Mouse (Mus musculus): ENCODE measurements at regions not wholly inside any gene's neighbourhood (a gene's known extent, or its start where the extent isn't known, plus 50 kb on each side); places are given as distances from the start of the nearest gene placed in this dataset.

GRCm38 (mm10) chr2:139111669-139112068 is 382.0 kb upstream of the Sptlc3 start:
- no peaks in the 10 kb centered on the region for H3K36me3 ChIP-seq (ENCODE audit: control insufficient read depth, insufficient read depth, low read length)
- no peak overlapping the region for H3K9ac ChIP-seq (ENCODE audit: low read depth, low read length, severe bottlenecking)
- no peak overlapping the region for H3K27ac ChIP-seq (replicated peaks; ENCODE audit: low read depth, low read length)
- no peaks in the 10 kb centered on the region for H3K27me3 ChIP-seq (ENCODE audit: control insufficient read depth, insufficient read depth, low read length)
- 92% methylated on average over 1 of the region's 1 CpGs for WGBS
- no peak overlapping the region for H3K4me2 ChIP-seq (replicated peaks; ENCODE audit: low read depth, low read length, severe bottlenecking)
- DNase-seq (ENCODE audit: low spot score) (no peak), ATAC-seq (ENCODE audit: low FRiP score, low read depth) (no peak)
- no peaks in the 10 kb centered on the region for H3K9me3 ChIP-seq (ENCODE audit: control insufficient read depth, low read length)
- H3K4me1 ChIP-seq (ENCODE audit: control insufficient read depth, insufficient read depth, low read length): no peaks in the 10 kb centered on the region
- no peak overlapping the region for H3K4me3 ChIP-seq (replicated peaks; ENCODE audit: low read length)
- no peak for TF ChIP-seq POLR2A (IDR thresholded peaks at IDR 0.05; ENCODE audit: borderline replicate concordance, extremely low read depth, insufficient read depth, insufficient read length)

GRCm38 (mm10) chr2:139114523-139114922 is 379.2 kb upstream of the Sptlc3 start:
- Histone ChIP-seq H3K9me3 (ENCODE audit: control insufficient read depth, low read length) (no peaks in the 10 kb centered on the region), H3K9ac (ENCODE audit: low read depth, low read length, severe bottlenecking) (no peak overlapping the region), H3K36me3 (ENCODE audit: control insufficient read depth, insufficient read depth, low read length) (no peaks in the 10 kb centered on the region), H3K27me3 (ENCODE audit: control insufficient read depth, insufficient read depth, low read length) (no peaks in the 10 kb centered on the region), H3K4me1 (ENCODE audit: control insufficient read depth, insufficient read depth, low read length) (no peaks in the 10 kb centered on the region), H3K4me2 (replicated peaks; ENCODE audit: low read depth, low read length, severe bottlenecking) (no peak overlapping the region), H3K4me3 (replicated peaks; ENCODE audit: low read length) (no peak overlapping the region), H3K27ac (replicated peaks; ENCODE audit: low read depth, low read length) (no peak overlapping the region)
- WGBS: 91% methylated on average over 4 of the region's 4 CpGs
- ATAC-seq (ENCODE audit: low FRiP score, low read depth): no peak
- no peak for TF ChIP-seq POLR2A (IDR thresholded peaks at IDR 0.05; ENCODE audit: borderline replicate concordance, extremely low read depth, insufficient read depth, insufficient read length)
- no peak for DNase-seq (ENCODE audit: low spot score)

GRCm38 (mm10) chr2:139120905-139121304 is 372.8 kb upstream of the Sptlc3 start:
- WGBS: 93% methylated on average over 1 of the region's 1 CpGs
- ATAC-seq (ENCODE audit: low FRiP score, low read depth) (no peak), DNase-seq (ENCODE audit: low spot score) (no peak)
- no peak for TF ChIP-seq POLR2A (IDR thresholded peaks at IDR 0.05; ENCODE audit: borderline replicate concordance, extremely low read depth, insufficient read depth, insufficient read length)
- Histone ChIP-seq H3K4me1 (ENCODE audit: control insufficient read depth, insufficient read depth, low read length) (no peaks in the 10 kb centered on the region), H3K27me3 (ENCODE audit: control insufficient read depth, insufficient read depth, low read length) (no peaks in the 10 kb centered on the region), H3K9me3 (ENCODE audit: control insufficient read depth, low read length) (no peaks in the 10 kb centered on the region), H3K4me2 (replicated peaks; ENCODE audit: low read depth, low read length, severe bottlenecking) (no peak overlapping the region), H3K27ac (replicated peaks; ENCODE audit: low read depth, low read length) (no peak overlapping the region), H3K4me3 (replicated peaks; ENCODE audit: low read length) (no peak overlapping the region), H3K36me3 (ENCODE audit: control insufficient read depth, insufficient read depth, low read length) (no peaks in the 10 kb centered on the region), H3K9ac (ENCODE audit: low read depth, low read length, severe bottlenecking) (no peak overlapping the region)

GRCm38 (mm10) chr2:139132121-139132520 is 361.6 kb upstream of the Sptlc3 start:
- DNase-seq (ENCODE audit: low spot score) (no peak), ATAC-seq (ENCODE audit: low FRiP score, low read depth) (no peak)
- Histone ChIP-seq H3K4me2 (replicated peaks; ENCODE audit: low read depth, low read length, severe bottlenecking) (no peak overlapping the region), H3K27ac (replicated peaks; ENCODE audit: low read depth, low read length) (no peak overlapping the region), H3K9me3 (ENCODE audit: control insufficient read depth, low read length) (no peaks in the 10 kb centered on the region), H3K4me1 (ENCODE audit: control insufficient read depth, insufficient read depth, low read length) (no peaks in the 10 kb centered on the region), H3K9ac (ENCODE audit: low read depth, low read length, severe bottlenecking) (no peak overlapping the region), H3K27me3 (ENCODE audit: control insufficient read depth, insufficient read depth, low read length) (no peaks in the 10 kb centered on the region), H3K36me3 (ENCODE audit: control insufficient read depth, insufficient read depth, low read length) (no peaks in the 10 kb centered on the region), H3K4me3 (replicated peaks; ENCODE audit: low read length) (no peak overlapping the region)
- no peak for TF ChIP-seq POLR2A (IDR thresholded peaks at IDR 0.05; ENCODE audit: borderline replicate concordance, extremely low read depth, insufficient read depth, insufficient read length)
- 63% methylated on average over 1 of the region's 1 CpGs for WGBS

GRCm38 (mm10) chr2:139147004-139147403 is 346.7 kb upstream of the Sptlc3 start:
- Histone ChIP-seq H3K4me3 (replicated peaks; ENCODE audit: low read length) (no peak overlapping the region), H3K4me2 (replicated peaks; ENCODE audit: low read depth, low read length, severe bottlenecking) (no peak overlapping the region), H3K36me3 (ENCODE audit: control insufficient read depth, insufficient read depth, low read length) (no peaks in the 10 kb centered on the region), H3K9me3 (ENCODE audit: control insufficient read depth, low read length) (no peaks in the 10 kb centered on the region), H3K27ac (replicated peaks; ENCODE audit: low read depth, low read length) (no peak overlapping the region), H3K4me1 (ENCODE audit: control insufficient read depth, insufficient read depth, low read length) (no peaks in the 10 kb centered on the region), H3K9ac (ENCODE audit: low read depth, low read length, severe bottlenecking) (no peak overlapping the region), H3K27me3 (ENCODE audit: control insufficient read depth, insufficient read depth, low read length) (no peaks in the 10 kb centered on the region)
- DNase-seq (ENCODE audit: low spot score) (no peak), ATAC-seq (ENCODE audit: low FRiP score, low read depth) (no peak)
- no peak for TF ChIP-seq POLR2A (IDR thresholded peaks at IDR 0.05; ENCODE audit: borderline replicate concordance, extremely low read depth, insufficient read depth, insufficient read length)
- WGBS: 78% methylated on average over 1 of the region's 1 CpGs

GRCm38 (mm10) chr2:139179641-139180040 is 314.1 kb upstream of the Sptlc3 start:
- Histone ChIP-seq H3K9me3 (ENCODE audit: control insufficient read depth, low read length) (no peaks in the 10 kb centered on the region), H3K4me2 (replicated peaks; ENCODE audit: low read depth, low read length, severe bottlenecking) (no peak overlapping the region), H3K9ac (ENCODE audit: low read depth, low read length, severe bottlenecking) (no peak overlapping the region), H3K36me3 (ENCODE audit: control insufficient read depth, insufficient read depth, low read length) (no peaks in the 10 kb centered on the region), H3K4me1 (ENCODE audit: control insufficient read depth, insufficient read depth, low read length) (no peaks in the 10 kb centered on the region), H3K27ac (replicated peaks; ENCODE audit: low read depth, low read length) (no peak overlapping the region), H3K4me3 (replicated peaks; ENCODE audit: low read length) (no peak overlapping the region), H3K27me3 (ENCODE audit: control insufficient read depth, insufficient read depth, low read length) (no peaks in the 10 kb centered on the region)
- DNase-seq (ENCODE audit: low spot score): no peak
- no peak for ATAC-seq (ENCODE audit: low FRiP score, low read depth)
- 79% methylated on average over 2 of the region's 2 CpGs for WGBS
- no peak for TF ChIP-seq POLR2A (IDR thresholded peaks at IDR 0.05; ENCODE audit: borderline replicate concordance, extremely low read depth, insufficient read depth, insufficient read length)

Data from limb, embryonic 14.5 days (tissue).